Mouse (Mus musculus): ENCODE data around the gene Foxb1. TPM values are rescaled to one million over a fixed set of nuclear protein-coding genes. Genes with fewer than 3 reads are reported as not detected.

Gene Foxb1
- not detected in 2 replicates for polyA plus RNA-seq (2015; fragmentation: Nextera tagmentation; extraction: Ambion mirVana)

GRCm38 (mm10) chr9:69760371-69761301, at the start of gene Foxb1:
Gene Foxb1, minus strand, starts transcription at chr9:69760940.
- H3K9me3 ChIP-seq (ENCODE audit: control insufficient read depth, low read length): no peaks in the 10 kb centered on the region
- peak within 1 kb of the TSS; percentile 11; the same call in 1 of the 2 replicates for H3K4me2 ChIP-seq (ENCODE audit: low read depth, low read length)
- H3K4me1 ChIP-seq (replicated peaks; ENCODE audit: control insufficient read depth, insufficient read depth, low read length): peaks cover 12% of the 10 kb centered on the region
- H3K36me3 ChIP-seq (ENCODE audit: control insufficient read depth, insufficient read depth, low read length): no peaks in the 10 kb centered on the region
- peak; percentile 15; the same call in 1 of the 2 replicates for ATAC-seq (ENCODE audit: low read depth)
- no peak within 1 kb of the TSS for H3K9ac ChIP-seq (ENCODE audit: low read length)
- under 1% methylated on average over 60 of the region's 60 CpGs for WGBS
- no peak within 1 kb of the TSS for H3K27ac ChIP-seq (ENCODE audit: low read length)
- H3K27me3 ChIP-seq (ENCODE audit: control insufficient read depth, insufficient read depth, low read depth, low read length): peaks cover 93% of the 10 kb centered on the region
- peak within 1 kb of the TSS; percentile 5; the same call in 1 of the 2 replicates for H3K4me3 ChIP-seq (ENCODE audit: low read length)

- no peak overlapping the region for H3K4me3 ChIP-seq (ENCODE audit: low read length)
- H3K36me3 ChIP-seq (ENCODE audit: control insufficient read depth, insufficient read depth, low read length): no peaks in the 10 kb centered on the region
- H3K27ac ChIP-seq (ENCODE audit: low read length): no peak overlapping the region
- 56% methylated on average over 7 of the region's 7 CpGs for WGBS
- H3K4me1 ChIP-seq (replicated peaks; ENCODE audit: control insufficient read depth, insufficient read depth, low read length): no peaks in the 10 kb centered on the region
- H3K9me3 ChIP-seq (ENCODE audit: control insufficient read depth, low read length): peaks cover 2% of the 10 kb centered on the region; the same call in 1 of the 2 replicates
- no peak overlapping the region for H3K4me2 ChIP-seq (ENCODE audit: low read depth, low read length)
- ATAC-seq (ENCODE audit: low read depth): no peak
- H3K9ac ChIP-seq (ENCODE audit: low read length): no peak overlapping the region
- no peaks in the 10 kb centered on the region for H3K27me3 ChIP-seq (ENCODE audit: control insufficient read depth, insufficient read depth, low read depth, low read length)
Observed at GRCm38 (mm10) chr9:69790562-69790961, 29.8 kb upstream of the Foxb1 start.

- WGBS: 68% methylated on average over 2 of the region's 2 CpGs
- no peak for ATAC-seq (ENCODE audit: low read depth)
Observed at GRCm38 (mm10) chr9:69779996-69780395, 19.3 kb upstream of the Foxb1 start.

GRCm38 (mm10) chr9:69769949-69770585, 9.3 kb upstream of the Foxb1 start:
- WGBS: 5% methylated on average over 21 of the region's 21 CpGs

More at GRCm38 (mm10) chr9:69779996-69780395, 19.3 kb upstream of the Foxb1 start:
- Histone ChIP-seq H3K9ac (ENCODE audit: low read length) (no peak overlapping the region), H3K4me3 (ENCODE audit: low read length) (no peak overlapping the region), H3K36me3 (ENCODE audit: control insufficient read depth, insufficient read depth, low read length) (no peaks in the 10 kb centered on the region), H3K27ac (ENCODE audit: low read length) (no peak overlapping the region), H3K27me3 (ENCODE audit: control insufficient read depth, insufficient read depth, low read depth, low read length) (no peaks in the 10 kb centered on the region; the same call in 1 of the 2 replicates), H3K4me1 (replicated peaks; ENCODE audit: control insufficient read depth, insufficient read depth, low read length) (no peaks in the 10 kb centered on the region), H3K9me3 (ENCODE audit: control insufficient read depth, low read length) (no peaks in the 10 kb centered on the region), H3K4me2 (ENCODE audit: low read depth, low read length) (no peak overlapping the region)

GRCm38 (mm10) chr9:69769091-69769948, 8.6 kb upstream of the Foxb1 start:
- ATAC-seq (ENCODE audit: low read depth): no peak
- Histone ChIP-seq H3K27ac (ENCODE audit: low read length) (no peak overlapping the region), H3K4me2 (ENCODE audit: low read depth, low read length) (no peak overlapping the region), H3K4me3 (ENCODE audit: low read length) (no peak overlapping the region), H3K4me1 (replicated peaks; ENCODE audit: control insufficient read depth, insufficient read depth, low read length) (0 out of 2 replicates have a peak, but pooled peaks cover 2% of the 10 kb centered on the region), H3K9ac (ENCODE audit: low read length) (no peak overlapping the region), H3K27me3 (ENCODE audit: control insufficient read depth, insufficient read depth, low read depth, low read length) (peaks cover 93% of the 10 kb centered on the region), H3K9me3 (ENCODE audit: control insufficient read depth, low read length) (no peaks in the 10 kb centered on the region), H3K36me3 (ENCODE audit: control insufficient read depth, insufficient read depth, low read length) (no peaks in the 10 kb centered on the region)
- 2% methylated on average over 36 of the region's 36 CpGs for WGBS

More at GRCm38 (mm10) chr9:69769949-69770585, 9.3 kb upstream of the Foxb1 start:
- no peak overlapping the region for H3K27ac ChIP-seq (ENCODE audit: low read length)
- no peak overlapping the region for H3K9ac ChIP-seq (ENCODE audit: low read length)
- H3K4me2 ChIP-seq (ENCODE audit: low read depth, low read length): no peak overlapping the region
- peaks cover 90% of the 10 kb centered on the region for H3K27me3 ChIP-seq (ENCODE audit: control insufficient read depth, insufficient read depth, low read depth, low read length)
- ATAC-seq (ENCODE audit: low read depth): no peak
- no peaks in the 10 kb centered on the region for H3K4me1 ChIP-seq (replicated peaks; ENCODE audit: control insufficient read depth, insufficient read depth, low read length)
- H3K36me3 ChIP-seq (ENCODE audit: control insufficient read depth, insufficient read depth, low read length): no peaks in the 10 kb centered on the region
- no peaks in the 10 kb centered on the region for H3K9me3 ChIP-seq (ENCODE audit: control insufficient read depth, low read length)
- H3K4me3 ChIP-seq (ENCODE audit: low read length): no peak overlapping the region

- ATAC-seq (ENCODE audit: low read depth): no peak
- 1% methylated on average over 28 of the region's 28 CpGs for WGBS
- H3K27me3 ChIP-seq (ENCODE audit: control insufficient read depth, insufficient read depth, low read depth, low read length): peaks cover 93% of the 10 kb centered on the region
Observed at GRCm38 (mm10) chr9:69768136-69768875, 7.6 kb upstream of the Foxb1 start.

GRCm38 (mm10) chr9:69767421-69767820, 6.7 kb upstream of the Foxb1 start:
- H3K36me3 ChIP-seq (ENCODE audit: control insufficient read depth, insufficient read depth, low read length): no peaks in the 10 kb centered on the region
- no peaks in the 10 kb centered on the region for H3K9me3 ChIP-seq (ENCODE audit: control insufficient read depth, low read length)
- no peak for ATAC-seq (ENCODE audit: low read depth)
- 2% methylated on average over 7 of the region's 12 CpGs for WGBS
- H3K4me1 ChIP-seq (replicated peaks; ENCODE audit: control insufficient read depth, insufficient read depth, low read length): peaks cover 2% of the 10 kb centered on the region; the same call in 1 of the 2 replicates
- no peak overlapping the region for H3K27ac ChIP-seq (ENCODE audit: low read length)
- peaks cover 94% of the 10 kb centered on the region for H3K27me3 ChIP-seq (ENCODE audit: control insufficient read depth, insufficient read depth, low read depth, low read length)
- no peak overlapping the region for H3K4me2 ChIP-seq (ENCODE audit: low read depth, low read length)
- H3K4me3 ChIP-seq (ENCODE audit: low read length): no peak overlapping the region
- H3K9ac ChIP-seq (ENCODE audit: low read length): no peak overlapping the region

More at GRCm38 (mm10) chr9:69768136-69768875, 7.6 kb upstream of the Foxb1 start:
- no peak overlapping the region for H3K27ac ChIP-seq (ENCODE audit: low read length)
- H3K9me3 ChIP-seq (ENCODE audit: control insufficient read depth, low read length): no peaks in the 10 kb centered on the region
- no peak overlapping the region for H3K9ac ChIP-seq (ENCODE audit: low read length)
- no peaks in the 10 kb centered on the region for H3K36me3 ChIP-seq (ENCODE audit: control insufficient read depth, insufficient read depth, low read length)
- 0 out of 2 replicates have a peak, but pooled peaks cover 2% of the 10 kb centered on the region for H3K4me1 ChIP-seq (replicated peaks; ENCODE audit: control insufficient read depth, insufficient read depth, low read length)
- no peak overlapping the region for H3K4me3 ChIP-seq (ENCODE audit: low read length)
- H3K4me2 ChIP-seq (ENCODE audit: low read depth, low read length): no peak overlapping the region

GRCm38 (mm10) chr9:69766936-69767335, 6.2 kb upstream of the Foxb1 start:
- 0% methylated on average over 4 of the region's 4 CpGs for WGBS

More at GRCm38 (mm10) chr9:69766936-69767335, 6.2 kb upstream of the Foxb1 start:
- H3K4me3 ChIP-seq (ENCODE audit: low read length): no peak overlapping the region
- peaks cover 94% of the 10 kb centered on the region for H3K27me3 ChIP-seq (ENCODE audit: control insufficient read depth, insufficient read depth, low read depth, low read length)
- no peak overlapping the region for H3K27ac ChIP-seq (ENCODE audit: low read length)
- no peak for ATAC-seq (ENCODE audit: low read depth)
- H3K4me2 ChIP-seq (ENCODE audit: low read depth, low read length): no peak overlapping the region
- H3K36me3 ChIP-seq (ENCODE audit: control insufficient read depth, insufficient read depth, low read length): no peaks in the 10 kb centered on the region
- no peaks in the 10 kb centered on the region for H3K9me3 ChIP-seq (ENCODE audit: control insufficient read depth, low read length)
- H3K4me1 ChIP-seq (replicated peaks; ENCODE audit: control insufficient read depth, insufficient read depth, low read length): peaks cover 2% of the 10 kb centered on the region; the same call in 1 of the 2 replicates
- H3K9ac ChIP-seq (ENCODE audit: low read length): no peak overlapping the region
